Mouse (Mus musculus): ENCODE data around the gene Kcnk3. TPM values are rescaled to one million over a fixed set of nuclear protein-coding genes. Genes with fewer than 3 reads are reported as not detected.

The Kcnk3 gene
- polyA plus RNA-seq, 1 experiment from 2014 or later = 13.5 TPM

- Histone ChIP-seq H3K4me3 (replicated peaks) (no peak overlapping the region), H3K27ac (peak overlapping the region; percentile 87; the same call in 1 of the 2 replicates), H3K27me3 (replicated peaks) (no peaks in the 10 kb centered on the region), H3K4me1 (peaks cover 50% of the 10 kb centered on the region), H3K4me2 (no peak overlapping the region), H3K9ac (no peak overlapping the region), H3K36me3 (no peaks in the 10 kb centered on the region), H3K9me3 (no peaks in the 10 kb centered on the region)
- 53% methylated on average over 4 of the region's 4 CpGs for WGBS
- no peak for ATAC-seq (ENCODE audit: insufficient read depth, low FRiP score, low read depth)
These were observed 27.8 kb downstream of the Kcnk3 start for GRCm38 (mm10) chr5:30615819-30616218.

- no peak for ATAC-seq (ENCODE audit: insufficient read depth, low FRiP score, low read depth)
- no peaks in the 10 kb centered on the region for H3K36me3 ChIP-seq
- WGBS = 18% methylated on average over 3 of the region's 3 CpGs
- peaks cover 3% of the 10 kb centered on the region; the same call in 1 of the 2 replicates for H3K27me3 ChIP-seq (replicated peaks)
- H3K4me2 ChIP-seq = no peak overlapping the region
- peaks cover 50% of the 10 kb centered on the region for H3K4me1 ChIP-seq
- no peaks in the 10 kb centered on the region for H3K9me3 ChIP-seq
- no peak overlapping the region for H3K9ac ChIP-seq
- no peak overlapping the region for H3K4me3 ChIP-seq (replicated peaks)
- peak overlapping the region; percentile 45; the same call in 1 of the 2 replicates for H3K27ac ChIP-seq
These were observed 28.7 kb downstream of the Kcnk3 start for GRCm38 (mm10) chr5:30616644-30617043.

GRCm38 (mm10) chr5:30617357-30617756, 29.4 kb downstream of the Kcnk3 start:
- H3K4me2 ChIP-seq = peak overlapping the region; percentile 14; the same call in 1 of the 2 replicates
- peak overlapping the region; percentile 57 for H3K27ac ChIP-seq
- H3K27me3 ChIP-seq (replicated peaks) = peaks cover 10% of the 10 kb centered on the region
- no peaks in the 10 kb centered on the region for H3K36me3 ChIP-seq
- no peak overlapping the region for H3K4me3 ChIP-seq (replicated peaks)
- peaks cover 54% of the 10 kb centered on the region for H3K4me1 ChIP-seq
- no peak overlapping the region for H3K9ac ChIP-seq
- ATAC-seq (ENCODE audit: insufficient read depth, low FRiP score, low read depth) = no peak
- WGBS = 18% methylated on average over 3 of the region's 3 CpGs
- H3K9me3 ChIP-seq = no peaks in the 10 kb centered on the region

- no peaks in the 10 kb centered on the region for H3K36me3 ChIP-seq
- peaks cover 56% of the 10 kb centered on the region for H3K4me1 ChIP-seq
- no peak for ATAC-seq (ENCODE audit: insufficient read depth, low FRiP score, low read depth)
- peak overlapping the region; percentile 57 for H3K27ac ChIP-seq
- 25% methylated on average over 11 of the region's 11 CpGs for WGBS
- H3K4me3 ChIP-seq (replicated peaks) = no peak overlapping the region
- H3K9me3 ChIP-seq = no peaks in the 10 kb centered on the region
- H3K27me3 ChIP-seq (replicated peaks) = peaks cover 15% of the 10 kb centered on the region
- peak overlapping the region; percentile 14; the same call in 1 of the 2 replicates for H3K4me2 ChIP-seq
- H3K9ac ChIP-seq = no peak overlapping the region
These were observed 29.9 kb downstream of the Kcnk3 start for GRCm38 (mm10) chr5:30617851-30618250.

- ATAC-seq (ENCODE audit: insufficient read depth, low FRiP score, low read depth) = no peak
- Histone ChIP-seq H3K9me3 (no peaks in the 10 kb centered on the region), H3K4me1 (peaks cover 57% of the 10 kb centered on the region), H3K27ac (no peak overlapping the region), H3K9ac (no peak overlapping the region), H3K4me2 (no peak overlapping the region), H3K36me3 (no peaks in the 10 kb centered on the region), H3K27me3 (replicated peaks) (peaks cover 16% of the 10 kb centered on the region), H3K4me3 (replicated peaks) (no peak overlapping the region)
- WGBS = 68% methylated on average over 8 of the region's 8 CpGs
These were observed 30.5 kb downstream of the Kcnk3 start for GRCm38 (mm10) chr5:30618376-30619003.

- no peaks in the 10 kb centered on the region for H3K9me3 ChIP-seq
- peaks cover 50% of the 10 kb centered on the region for H3K4me1 ChIP-seq
- H3K4me2 ChIP-seq = no peak overlapping the region
- no peak overlapping the region for H3K27ac ChIP-seq
- no peak overlapping the region for H3K4me3 ChIP-seq (replicated peaks)
- ATAC-seq (ENCODE audit: insufficient read depth, low FRiP score, low read depth) = no peak
- H3K27me3 ChIP-seq (replicated peaks) = peaks cover 16% of the 10 kb centered on the region
- 78% methylated on average over 2 of the region's 2 CpGs for WGBS
- no peaks in the 10 kb centered on the region for H3K36me3 ChIP-seq
- no peak overlapping the region for H3K9ac ChIP-seq
These were observed 31.2 kb downstream of the Kcnk3 start for GRCm38 (mm10) chr5:30619211-30619610.

GRCm38 (mm10) chr5:30620567-30620966, 32.6 kb downstream of the Kcnk3 start:
- no peak overlapping the region for H3K4me2 ChIP-seq
- no peaks in the 10 kb centered on the region for H3K9me3 ChIP-seq
- H3K27me3 ChIP-seq (replicated peaks) = peaks cover 16% of the 10 kb centered on the region
- no peak overlapping the region for H3K4me3 ChIP-seq (replicated peaks)
- no peak overlapping the region for H3K27ac ChIP-seq
- no peak overlapping the region for H3K9ac ChIP-seq
- no peak for ATAC-seq (ENCODE audit: insufficient read depth, low FRiP score, low read depth)
- H3K36me3 ChIP-seq = no peaks in the 10 kb centered on the region
- peaks cover 37% of the 10 kb centered on the region for H3K4me1 ChIP-seq
- 96% methylated on average over 20 of the region's 20 CpGs for WGBS

GRCm38 (mm10) chr5:30621211-30621790, 33.3 kb downstream of the Kcnk3 start:
- ATAC-seq (ENCODE audit: insufficient read depth, low FRiP score, low read depth) = no peak
- Histone ChIP-seq H3K4me2 (no peak overlapping the region; the same call in 1 of the 2 replicates), H3K9me3 (no peaks in the 10 kb centered on the region), H3K27me3 (replicated peaks) (peaks cover 16% of the 10 kb centered on the region), H3K4me1 (peaks cover 31% of the 10 kb centered on the region), H3K36me3 (no peaks in the 10 kb centered on the region), H3K9ac (no peak overlapping the region), H3K4me3 (replicated peaks) (no peak overlapping the region), H3K27ac (no peak overlapping the region)
- 89% methylated on average over 9 of the region's 9 CpGs for WGBS

- Histone ChIP-seq H3K4me1 (peaks cover 26% of the 10 kb centered on the region), H3K36me3 (no peaks in the 10 kb centered on the region), H3K4me2 (peak overlapping the region; percentile 84), H3K4me3 (replicated peaks) (peak overlapping the region; percentile 33; the same call in 1 of the 2 replicates), H3K27ac (no peak overlapping the region), H3K9ac (no peak overlapping the region), H3K9me3 (no peaks in the 10 kb centered on the region), H3K27me3 (replicated peaks) (peaks cover 16% of the 10 kb centered on the region)
- 55% methylated on average over 22 of the region's 22 CpGs for WGBS
- no peak for ATAC-seq (ENCODE audit: insufficient read depth, low FRiP score, low read depth)
These were observed 33.8 kb downstream of the Kcnk3 start for GRCm38 (mm10) chr5:30621844-30622176.

GRCm38 (mm10) chr5:30622177-30622840, 34.3 kb downstream of the Kcnk3 start:
- ATAC-seq (ENCODE audit: insufficient read depth, low FRiP score, low read depth) = peak; percentile 48; the same call in 1 of the 2 replicates
- Histone ChIP-seq H3K27ac (no peak overlapping the region), H3K9ac (0 out of 2 replicates have a peak overlapping the region, but pooled peaks have one; percentile 9), H3K9me3 (no peaks in the 10 kb centered on the region), H3K27me3 (replicated peaks) (peaks cover 16% of the 10 kb centered on the region), H3K4me2 (peak overlapping the region; percentile 84), H3K36me3 (no peaks in the 10 kb centered on the region), H3K4me1 (peaks cover 23% of the 10 kb centered on the region), H3K4me3 (replicated peaks) (peak overlapping the region; percentile 33)
- 9% methylated on average over 69 of the region's 69 CpGs for WGBS

- ATAC-seq (ENCODE audit: insufficient read depth, low FRiP score, low read depth) = no peak
- H3K9me3 ChIP-seq = no peaks in the 10 kb centered on the region
- H3K27me3 ChIP-seq (replicated peaks) = peaks cover 16% of the 10 kb centered on the region
- H3K36me3 ChIP-seq = no peaks in the 10 kb centered on the region
- 18% methylated on average over 7 of the region's 10 CpGs for WGBS
- H3K27ac ChIP-seq = no peak overlapping the region
- 0 out of 2 replicates have a peak overlapping the region, but pooled peaks have one; percentile 9 for H3K9ac ChIP-seq
- peak overlapping the region; percentile 84 for H3K4me2 ChIP-seq
- H3K4me1 ChIP-seq = peaks cover 21% of the 10 kb centered on the region
- peak overlapping the region; percentile 33 for H3K4me3 ChIP-seq (replicated peaks)
These were observed 34.8 kb downstream of the Kcnk3 start for GRCm38 (mm10) chr5:30622841-30623185.

- no peaks in the 10 kb centered on the region for H3K9me3 ChIP-seq
- no peak overlapping the region for H3K27ac ChIP-seq
- WGBS = 76% methylated on average over 2 of the region's 2 CpGs
- H3K9ac ChIP-seq = no peak overlapping the region
- no peaks in the 10 kb centered on the region for H3K36me3 ChIP-seq
- no peak for ATAC-seq (ENCODE audit: insufficient read depth, low FRiP score, low read depth)
- H3K4me3 ChIP-seq (replicated peaks) = no peak overlapping the region
- H3K4me1 ChIP-seq = peaks cover 16% of the 10 kb centered on the region
- H3K27me3 ChIP-seq (replicated peaks) = peaks cover 16% of the 10 kb centered on the region
- peak overlapping the region; percentile 84; the same call in 1 of the 2 replicates for H3K4me2 ChIP-seq
These were observed 35.4 kb downstream of the Kcnk3 start for GRCm38 (mm10) chr5:30623380-30623779.

Data from stomach, embryonic 15.5 days (tissue).